Mouse (Mus musculus): ENCODE measurements around the gene Htra3.

DNA sequence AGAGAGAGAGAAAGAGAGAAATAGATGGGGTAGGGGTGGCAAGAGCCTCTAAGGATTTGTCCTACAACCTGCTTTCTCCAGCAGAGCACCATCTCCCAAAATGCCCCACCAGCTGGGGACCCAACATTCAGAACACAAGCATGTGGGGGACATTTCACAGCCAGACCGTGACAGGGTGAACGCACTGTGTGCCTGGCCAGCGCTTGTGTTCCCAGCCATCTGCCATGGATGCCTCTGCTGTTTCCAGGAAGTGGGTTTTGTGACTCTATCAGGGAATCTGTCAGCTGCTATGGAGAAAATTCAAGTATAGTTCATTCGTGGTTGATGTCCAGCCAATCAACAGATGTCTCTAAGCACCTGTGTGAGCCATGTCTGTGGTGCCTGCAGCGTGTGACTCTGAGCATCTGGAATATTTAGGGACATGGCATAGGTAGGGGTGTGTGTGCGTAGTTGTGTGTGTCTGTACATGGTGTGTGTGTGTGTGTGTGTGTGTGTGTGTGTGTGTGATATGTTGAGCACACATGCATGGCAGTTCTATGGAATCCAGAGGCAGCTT is 33.6 kb downstream of the Htra3 start:
- TF ChIP-seq CTCF (IDR thresholded peaks at IDR 0.05; ENCODE audit: low read depth) (no peak), EP300 (optimal IDR thresholded peaks at IDR 0.05) (no peak)
